Mouse (Mus musculus) C2C12 (cell line): Measurements from ENCODE around the gene Dgkd. TPM values are rescaled to one million over a fixed set of nuclear protein-coding genes. Genes with fewer than 3 reads are reported as not detected.

Experiments used
- H3K27me3 ChIP-seq: one replicate; pipeline ENCODE4 v1.6.1; 2011; ENCODE audit not compliant: control insufficient read depth, insufficient read depth, insufficient read length
- H3K36me3 ChIP-seq: one replicate; pipeline ENCODE4 v1.6.1; 2011; ENCODE audit not compliant: control insufficient read depth, insufficient read depth
- H3K4me3 ChIP-seq: one replicate; pipeline ENCODE4 v1.5.1; 2011; ENCODE audit warnings: mild to moderate bottlenecking, control low read depth; ENCODE audit not compliant: poor library complexity, insufficient read depth, severe bottlenecking
- H3K79me2 ChIP-seq: one replicate; pipeline ENCODE4 v1.6.1; 2011; ENCODE audit not compliant: control insufficient read depth, insufficient read depth
- H3K79me3 ChIP-seq: one replicate; pipeline ENCODE4 v1.6.1; 2011; ENCODE audit warnings: low read depth, control low read depth
- H3ac ChIP-seq: one replicate; pipeline ENCODE3; 2011; ENCODE audit warnings: low read depth; ENCODE audit not compliant: control insufficient read depth, insufficient read length
- CEBPB ChIP-seq: IDR thresholded peaks from one replicate; pipeline ENCODE4 v1.6.1; 2011; ENCODE audit warnings: low read depth, mild to moderate bottlenecking, control low read depth, moderate library complexity
- CTCF ChIP-seq: IDR thresholded peaks from one replicate; pipeline ENCODE4 v1.5.1; 2011; ENCODE audit not compliant: control insufficient read depth, insufficient read depth, insufficient read length
- FOSL1 ChIP-seq: IDR thresholded peaks from one replicate; pipeline ENCODE4 v1.8.0; 2011; ENCODE audit warnings: mild to moderate bottlenecking, low read length; ENCODE audit not compliant: poor library complexity, insufficient read depth, severe bottlenecking
- MAX ChIP-seq: IDR thresholded peaks from one replicate; pipeline ENCODE4 v1.6.1; 2011; ENCODE audit warnings: mild to moderate bottlenecking, control low read depth
- MYOD1 ChIP-seq: IDR thresholded peaks from one replicate; pipeline ENCODE4 v1.6.1; 2011; ENCODE audit warnings: low read depth; ENCODE audit not compliant: control insufficient read depth, insufficient read length
- MYOG ChIP-seq: IDR thresholded peaks from one replicate; pipeline ENCODE4 v1.6.1; 2011; ENCODE audit not compliant: control insufficient read depth, insufficient read length; ENCODE audit errors: extremely low read depth
- USF1 ChIP-seq: IDR thresholded peaks from one replicate; pipeline ENCODE4 v1.6.1; 2011; ENCODE audit warnings: low read depth, mild to moderate bottlenecking, control low read depth, moderate library complexity
- polyA plus RNA-seq: library from polyadenylated mRNA; unstranded; fragments of >200 nt; fragmentation: generic; extraction: Trizol; gene quantifications from one replicate; pipeline ENCODE4 v1.2.1, GENCODE M21; 2012; ENCODE audit warnings: missing spikeins

Gene Dgkd
- polyA plus RNA-seq, 1 experiment, result 20.4 TPM

GRCm38 (mm10) chr1:87840411-87841208, 12.5 kb upstream of the Dgkd start:
- H3K36me3 ChIP-seq, result no peaks in the 10 kb centered on the region
- TF ChIP-seq CEBPB (no peak), CTCF (no peak), USF1 (no peak), MAX (peak; percentile 22), MYOD1 (peak; percentile 6), MYOG (no peak), FOSL1 (no peak)
- no peak overlapping the region for H3ac ChIP-seq
- no peaks in the 10 kb centered on the region for H3K79me3 ChIP-seq
- H3K27me3 ChIP-seq, result no peaks in the 10 kb centered on the region
- no peaks in the 10 kb centered on the region for H3K79me2 ChIP-seq
- H3K4me3 ChIP-seq, result no peak overlapping the region

- H3K79me2 ChIP-seq, result no peaks in the 10 kb centered on the region
Measured at GRCm38 (mm10) chr1:87846801-87847474, 6.1 kb upstream of the Dgkd start.

DNA sequence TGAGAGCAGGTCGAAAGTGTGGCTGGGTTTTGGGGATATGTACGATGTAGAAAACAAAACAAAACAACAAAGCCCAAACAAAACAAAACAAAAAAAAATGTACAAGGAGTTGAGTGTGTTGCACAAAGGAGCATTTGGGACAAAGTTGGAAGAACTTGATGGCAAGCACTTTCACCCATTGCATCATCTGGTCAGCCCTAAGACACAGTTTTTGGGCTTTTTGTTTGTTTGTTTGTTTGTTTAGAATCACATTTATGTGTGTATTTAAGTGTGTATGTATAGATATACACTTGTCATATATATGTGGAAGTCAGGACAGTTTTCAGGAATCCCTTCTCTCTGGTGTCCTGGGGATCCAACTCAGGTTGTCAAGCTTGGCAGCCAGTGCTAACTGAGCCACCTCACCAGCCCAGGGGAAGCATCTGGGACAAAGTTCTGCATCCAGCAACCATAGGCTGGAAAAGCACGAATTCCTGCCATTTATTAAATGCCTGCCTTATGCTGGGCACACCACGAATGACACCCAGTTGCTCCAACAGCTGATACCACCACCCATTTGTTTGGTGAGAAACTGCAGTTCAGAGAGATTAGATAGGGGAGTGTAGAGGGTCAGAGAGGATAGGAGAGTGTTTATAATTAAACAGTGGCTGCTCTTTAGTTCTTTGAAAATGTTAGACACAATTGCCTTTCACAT, 5.5 kb upstream of the Dgkd start:
- Histone ChIP-seq H3K79me2 (no peaks in the 10 kb centered on the region), H3ac (no peak overlapping the region), H3K36me3 (no peaks in the 10 kb centered on the region), H3K27me3 (no peaks in the 10 kb centered on the region), H3K79me3 (no peaks in the 10 kb centered on the region), H3K4me3 (no peak overlapping the region)
- TF ChIP-seq MAX (no peak), USF1 (no peak), CTCF (no peak), MYOD1 (no peak), MYOG (no peak), FOSL1 (no peak), CEBPB (no peak)

More at GRCm38 (mm10) chr1:87846801-87847474, 6.1 kb upstream of the Dgkd start:
- H3ac ChIP-seq, result no peak overlapping the region
- H3K36me3 ChIP-seq, result no peaks in the 10 kb centered on the region
- H3K4me3 ChIP-seq, result no peak overlapping the region
- no peaks in the 10 kb centered on the region for H3K79me3 ChIP-seq
- no peak for TF ChIP-seq FOSL1
- no peak for TF ChIP-seq MYOG
- TF ChIP-seq MAX, result no peak
- no peak for TF ChIP-seq CEBPB
- no peak for TF ChIP-seq USF1
- TF ChIP-seq MYOD1, result no peak
- TF ChIP-seq CTCF, result no peak
- H3K27me3 ChIP-seq, result no peaks in the 10 kb centered on the region

DNA sequence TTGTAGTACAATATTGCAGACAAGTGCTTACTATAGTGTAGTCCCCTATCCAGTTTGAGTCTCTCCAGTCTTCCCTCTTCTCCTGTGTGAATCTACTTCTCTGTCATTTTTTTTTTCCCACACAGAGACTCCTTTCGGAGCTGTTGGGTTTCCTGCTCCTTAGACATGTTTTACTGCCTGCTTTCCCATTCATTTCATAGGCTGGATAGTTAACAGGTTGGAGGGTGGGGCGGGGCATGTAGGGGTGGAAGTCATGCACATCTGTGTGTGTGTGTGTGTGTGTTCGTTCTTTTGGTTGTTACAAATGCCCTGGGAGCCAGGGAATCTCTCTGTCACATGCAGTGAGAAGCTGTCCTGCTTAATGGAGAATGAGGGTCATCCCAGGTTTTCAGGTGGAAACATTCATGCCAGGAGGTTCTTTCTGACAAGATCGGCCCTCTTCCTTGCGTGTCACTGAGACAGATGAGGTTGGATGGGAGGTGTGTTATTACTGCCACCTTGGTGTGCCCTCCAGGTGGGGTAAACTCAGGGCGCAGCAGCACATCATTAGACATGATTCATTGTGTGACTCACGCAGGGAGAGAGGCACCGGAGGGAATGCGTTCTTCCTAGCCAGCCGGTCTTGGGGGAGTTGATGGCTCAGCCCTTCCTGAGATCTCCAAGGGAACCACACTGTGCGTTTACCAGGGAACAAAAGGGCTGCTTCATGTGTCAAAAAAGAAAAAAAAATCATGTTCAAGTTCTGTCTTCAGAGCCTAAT, 4.7 kb upstream of the Dgkd start:
- H3K79me2 ChIP-seq, result peaks cover 3% of the 10 kb centered on the region

DNA sequence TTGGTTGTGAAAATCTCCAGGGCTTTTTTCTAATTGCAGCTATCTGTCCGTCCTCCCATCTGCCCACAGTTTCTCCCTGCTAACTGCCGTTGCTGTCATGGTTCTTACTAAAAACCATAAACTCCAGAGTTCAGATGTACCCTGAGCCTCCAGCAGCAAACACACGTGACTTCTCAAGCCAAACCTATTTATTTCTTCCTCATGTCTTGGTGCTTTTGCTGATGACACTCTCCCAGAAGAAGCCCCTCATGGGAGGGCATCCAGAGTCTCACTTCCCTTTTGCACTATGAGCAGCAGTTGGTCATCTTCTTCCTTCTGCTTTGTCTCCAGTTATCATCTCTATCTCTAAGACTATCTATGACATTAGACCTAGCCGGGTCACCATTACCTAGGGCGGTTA, 3.8 kb upstream of the Dgkd start:
- Histone ChIP-seq H3K27me3 (no peaks in the 10 kb centered on the region), H3ac (no peak overlapping the region), H3K4me3 (no peak overlapping the region), H3K79me3 (peaks cover 7% of the 10 kb centered on the region), H3K36me3 (no peaks in the 10 kb centered on the region), H3K79me2 (peaks cover 11% of the 10 kb centered on the region)
- TF ChIP-seq CTCF, result no peak
- no peak for TF ChIP-seq USF1
- no peak for TF ChIP-seq MAX
- TF ChIP-seq CEBPB, result no peak
- TF ChIP-seq FOSL1, result no peak
- TF ChIP-seq MYOD1, result no peak
- no peak for TF ChIP-seq MYOG

More for the DNA sequence above, 4.7 kb upstream of the Dgkd start:
- no peak overlapping the region for H3K4me3 ChIP-seq
- H3K79me3 ChIP-seq, result no peaks in the 10 kb centered on the region
- no peak overlapping the region for H3ac ChIP-seq
- H3K27me3 ChIP-seq, result no peaks in the 10 kb centered on the region
- no peaks in the 10 kb centered on the region for H3K36me3 ChIP-seq
- TF ChIP-seq MAX (peak; percentile 25), FOSL1 (peak; percentile 72), MYOD1 (no peak)
